Mouse (Mus musculus) thymus, adult 2 months (tissue): Measurements from ENCODE around the gene Tmem259. TPM values are rescaled to one million over a fixed set of nuclear protein-coding genes. Genes with fewer than 3 reads are reported as not detected.
"Not testable (repeated sequence)": the region's sequence is repeated elsewhere in the genome, so short reads cannot be mapped to it uniquely, and the experiment has no call there.

Source experiments
- DNase-seq: peaks from one replicate; pipeline ENCODE4 v3.0.0; 2021
- H3K27ac ChIP-seq: fragments of 200-500 bp; 2 replicates; pipeline ENCODE4 v1.5.1; 2012; ENCODE audit warnings: low read length, control low read depth; ENCODE audit not compliant: control insufficient read depth, insufficient read depth
- H3K27me3 ChIP-seq: fragments of 200-500 bp; 2 replicates; pipeline ENCODE4 v1.6.1; 2012; ENCODE audit warnings: mild to moderate bottlenecking, low read length, moderate library complexity, mixed read lengths; ENCODE audit not compliant: control insufficient read depth, insufficient read depth
- H3K36me3 ChIP-seq: fragments of 200-500 bp; 2 replicates; pipeline ENCODE4 v1.6.1; 2012; ENCODE audit warnings: mild to moderate bottlenecking, low read length, moderate library complexity; ENCODE audit not compliant: control insufficient read depth, insufficient read depth
- H3K4me1 ChIP-seq: fragments of 200-500 bp; replicated peaks from 2 replicates; pipeline ENCODE4 v1.6.1; 2012; ENCODE audit warnings: low read length; ENCODE audit not compliant: control insufficient read depth, insufficient read depth
- H3K4me3 ChIP-seq: fragments of 200-500 bp; 2 replicates; pipeline ENCODE4 v1.5.1; 2012; ENCODE audit warnings: mild to moderate bottlenecking, low read length, control low read depth, moderate library complexity; ENCODE audit not compliant: control insufficient read depth, insufficient read depth
- CTCF ChIP-seq: fragments of 200-500 bp; IDR thresholded peaks from 2 replicates; pipeline ENCODE4 v1.5.1; 2012; ENCODE audit warnings: mild to moderate bottlenecking, control low read depth, low read length, moderate library complexity, borderline replicate concordance; ENCODE audit not compliant: control insufficient read depth, poor library complexity, insufficient read depth; ENCODE audit errors: extremely low read depth
- POLR2A ChIP-seq: fragments of 200-500 bp; IDR thresholded peaks from 2 replicates; pipeline ENCODE4 v1.6.1; 2012; ENCODE audit warnings: mild to moderate bottlenecking, low read length, control low read depth, moderate library complexity; ENCODE audit not compliant: control insufficient read depth, poor library complexity, insufficient read depth; ENCODE audit errors: extremely low read depth
- WGBS: fragments of 180-500 bp; shearing (Covaris S2); methylation state at CpG from one replicate; pipeline ENCODE4 v1.1.7; 2018; 5-methylcytosine and 5-hydroxymethylcytosine counted together
- polyA plus RNA-seq: library from polyadenylated mRNA; depleted of rRNA; stranded (reverse); fragments of >200 nt; gene quantifications from 2 replicates; pipeline ENCODE4 v1.2.3, GENCODE M21; 2012

The Tmem259 gene
- polyA plus RNA-seq, 1 experiment = 566 TPM

DNA sequence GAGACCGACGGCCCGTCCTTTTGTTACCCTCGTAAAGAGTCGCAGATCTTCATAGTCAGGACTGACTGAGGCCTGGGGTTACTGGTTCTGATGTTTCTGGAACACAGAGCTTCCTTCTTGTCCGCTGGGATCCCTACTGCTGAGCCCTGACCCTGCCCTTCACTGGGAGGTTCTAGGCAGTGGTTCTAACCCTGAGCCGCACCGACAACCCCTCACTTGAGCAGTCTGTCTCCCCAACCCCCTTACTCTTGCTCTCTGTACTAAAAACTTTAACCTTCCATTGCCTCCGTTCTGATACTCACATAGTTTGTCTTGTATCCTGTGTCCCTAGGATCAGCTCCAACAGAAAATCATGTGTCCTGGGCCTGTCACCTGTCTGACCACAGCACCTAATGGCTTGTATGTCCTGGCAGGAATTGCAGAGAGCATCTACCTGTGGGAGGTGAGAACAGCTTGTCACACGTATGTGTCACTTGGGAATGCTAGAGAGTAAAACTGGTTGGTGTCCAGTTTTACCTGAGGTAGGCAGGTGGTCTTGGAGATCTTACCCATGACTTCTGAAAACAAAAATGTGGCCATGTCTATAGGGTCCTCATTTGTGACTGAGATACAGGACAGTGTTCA lies 23.3 kb downstream of the Tmem259 start:
- H3K36me3 ChIP-seq = no peaks in the 10 kb centered on the region; the same call in 1 of the 2 replicates
- H3K27ac ChIP-seq = no peak overlapping the region
- no peak for DNase-seq
- peak overlapping the region; percentile 74 for H3K4me3 ChIP-seq
- whole genome bisulfite sequencing = 13% methylated on average over 10 of the region's 10 CpGs
- no peaks in the 10 kb centered on the region for H3K27me3 ChIP-seq
- TF ChIP-seq CTCF (no peak), POLR2A (no peak)
- H3K4me1 ChIP-seq = peaks cover 8% of the 10 kb centered on the region

DNA sequence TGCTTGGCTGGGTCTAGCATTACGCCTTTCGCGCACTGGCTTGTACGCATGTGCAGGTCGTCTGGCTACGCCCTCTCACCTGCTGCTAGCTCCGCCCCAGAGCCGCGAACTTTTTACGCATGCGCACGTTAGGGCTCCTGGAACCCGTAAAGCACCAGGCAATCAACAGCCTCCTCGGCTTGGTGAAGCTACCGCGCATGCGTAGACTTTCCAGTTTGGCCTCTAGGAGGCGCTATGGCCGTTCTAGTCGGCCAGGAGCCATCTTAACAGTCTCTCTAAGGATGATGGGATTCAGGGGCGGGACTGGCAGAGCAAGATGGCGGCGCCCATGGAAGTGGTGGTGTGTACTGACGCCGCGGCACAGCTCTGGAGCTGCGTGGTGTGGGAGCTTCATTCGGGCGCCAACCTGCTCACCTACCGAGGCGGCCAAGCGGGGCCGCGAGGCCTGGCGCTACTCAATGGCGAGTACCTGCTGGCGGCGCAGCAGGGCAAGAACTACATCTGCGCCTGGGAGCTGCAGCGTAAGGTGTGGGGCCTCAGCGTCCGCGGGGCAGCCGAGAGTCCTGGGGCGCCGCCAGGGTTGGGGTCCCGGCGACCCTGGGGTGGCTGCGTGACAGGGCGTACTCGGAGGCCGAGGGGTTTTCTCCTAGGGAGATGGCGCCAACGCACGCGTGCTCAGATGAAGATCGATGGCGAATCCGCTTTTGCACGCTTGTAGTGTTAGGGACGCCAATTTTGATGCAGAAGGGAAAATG lies 24.1 kb downstream of the Tmem259 start, which contains the start of gene Wdr18:
Gene Wdr18, plus strand, starts transcription at position 306 of the 755 bp plus-strand sequence.
- H3K36me3 ChIP-seq = no peaks in the 10 kb centered on the region; the same call in 1 of the 2 replicates
- no peaks in the 10 kb centered on the region for H3K27me3 ChIP-seq
- peak within 1 kb of the TSS; percentile 74 for H3K4me3 ChIP-seq
- peak; percentile 99 for DNase-seq
- H3K27ac ChIP-seq = no peak within 1 kb of the TSS
- H3K4me1 ChIP-seq = peaks cover 8% of the 10 kb centered on the region
- WGBS = under 1% methylated on average over 61 of the region's 61 CpGs
- TF ChIP-seq CTCF (peak; percentile 95), POLR2A (peak; percentile 58)

DNA sequence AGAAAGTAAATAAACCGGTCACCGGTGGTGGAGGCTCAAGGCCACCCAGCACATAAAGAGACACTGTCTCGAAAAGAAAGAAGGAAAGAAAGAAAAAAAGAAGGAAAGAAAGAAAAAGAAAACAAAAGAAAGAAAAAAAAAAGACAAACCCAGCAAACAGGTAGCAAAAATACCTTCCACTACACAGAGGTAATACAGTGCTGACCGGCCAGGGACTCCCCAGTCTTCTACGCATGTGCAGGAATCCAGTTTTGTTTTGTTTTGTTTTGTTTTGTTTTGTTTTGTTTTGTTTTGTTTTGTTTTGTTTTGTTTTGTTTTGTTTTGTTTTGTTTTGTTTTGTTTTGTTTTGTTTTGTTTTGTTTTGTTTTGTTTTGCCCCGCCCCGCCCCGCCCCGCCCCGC lies 24.7 kb downstream of the Tmem259 start:
- peak; percentile 35 for DNase-seq
- H3K36me3 ChIP-seq, H3K27me3 ChIP-seq, H3K4me3 ChIP-seq, H3K4me1 ChIP-seq, H3K27ac ChIP-seq: not testable (repeated sequence)
- 23% methylated on average over 10 of the region's 10 CpGs for WGBS

DNA sequence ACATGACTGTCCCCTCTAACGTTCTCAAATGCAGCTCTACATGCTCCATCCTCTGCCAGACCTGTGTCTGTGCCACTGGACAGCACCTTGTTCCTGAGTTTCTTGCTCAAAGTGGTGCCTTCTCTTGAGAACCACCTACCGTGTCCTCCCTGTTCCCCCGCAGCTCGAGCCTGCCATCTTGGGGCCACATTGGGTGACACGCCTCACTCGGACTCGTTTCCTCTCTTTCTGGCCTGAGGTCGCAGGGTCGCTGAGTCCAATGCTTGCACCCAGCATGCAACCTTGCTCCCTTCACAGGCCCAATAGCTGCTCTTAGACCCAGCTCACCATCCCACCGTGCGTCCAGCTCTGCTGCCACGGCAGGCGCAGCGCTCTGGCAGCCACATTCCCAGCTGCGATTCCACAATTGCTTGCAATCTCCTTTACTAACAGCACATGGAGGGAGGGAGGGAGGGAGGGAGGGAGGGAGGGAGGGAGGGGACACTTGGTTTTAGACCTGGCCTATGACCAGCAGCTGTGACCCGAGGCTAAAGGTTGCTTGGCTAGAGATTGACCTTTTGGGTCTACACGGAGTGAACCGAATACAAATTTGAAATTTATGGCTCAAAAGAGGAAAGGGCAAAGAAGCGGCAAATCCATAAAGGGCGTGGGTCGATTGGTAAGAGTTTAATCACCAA lies 25.9 kb downstream of the Tmem259 start:
- H3K4me1 ChIP-seq = peaks cover 8% of the 10 kb centered on the region
- H3K4me3 ChIP-seq = no peak overlapping the region
- 27% methylated on average over 21 of the region's 21 CpGs for WGBS
- no peak overlapping the region for H3K27ac ChIP-seq
- TF ChIP-seq POLR2A (no peak), CTCF (peak; percentile 91)
- no peaks in the 10 kb centered on the region for H3K27me3 ChIP-seq
- no peaks in the 10 kb centered on the region for H3K36me3 ChIP-seq
- peak; percentile 87 for DNase-seq

DNA sequence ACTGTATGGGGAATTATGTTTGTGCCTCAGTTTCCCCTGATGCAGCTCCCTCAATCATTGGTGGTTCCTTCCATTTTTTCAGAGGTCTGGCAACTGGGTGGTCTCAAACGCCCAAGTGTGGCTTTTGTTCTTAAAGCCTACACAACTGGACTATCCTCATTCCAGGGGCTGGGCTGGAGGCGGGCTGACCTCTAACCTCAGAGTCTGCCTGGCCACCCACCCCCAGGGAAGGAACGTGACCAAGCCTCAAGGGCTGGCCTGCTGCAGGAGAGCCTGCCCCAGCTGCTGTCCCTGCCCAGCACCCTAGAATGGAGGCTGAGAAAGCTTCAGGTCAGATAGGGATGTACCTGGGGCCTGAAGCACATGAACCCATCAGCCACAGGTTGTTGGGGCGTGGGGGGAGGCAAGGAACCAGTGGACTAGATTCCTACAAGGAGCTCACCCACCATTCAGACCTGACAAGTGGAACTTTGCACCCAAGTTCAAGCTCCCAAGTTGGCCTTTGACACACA lies 27.4 kb downstream of the Tmem259 start:
- TF ChIP-seq POLR2A = no peak
- TF ChIP-seq CTCF = no peak
- H3K4me3 ChIP-seq = no peak overlapping the region
- DNase-seq = no peak

DNA sequence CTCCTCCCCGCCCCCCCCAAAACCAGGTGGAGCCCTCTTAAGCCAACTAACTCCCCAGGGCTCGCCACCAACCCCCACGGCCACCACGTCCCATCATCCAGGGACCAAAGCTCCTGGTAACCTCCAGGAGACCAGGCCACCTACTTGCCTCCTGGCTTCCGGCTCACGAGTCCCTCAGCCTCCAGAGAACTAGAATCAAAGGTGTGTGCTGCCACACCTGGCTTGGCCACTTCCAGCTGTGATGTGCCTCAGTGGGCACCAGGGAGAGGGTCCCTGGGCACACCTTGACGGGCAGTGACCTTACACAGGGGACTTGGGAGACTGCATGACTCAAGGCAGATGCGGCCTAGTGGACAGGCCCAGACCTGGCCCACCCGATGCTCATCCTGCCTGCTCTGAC lies 28.4 kb downstream of the Tmem259 start:
- H3K36me3 ChIP-seq = no peaks in the 10 kb centered on the region
- H3K27me3 ChIP-seq = no peaks in the 10 kb centered on the region
- no peak overlapping the region for H3K27ac ChIP-seq
- WGBS = 93% methylated on average over 9 of the region's 9 CpGs
- H3K4me3 ChIP-seq = no peak overlapping the region
- no peak for TF ChIP-seq CTCF
- TF ChIP-seq POLR2A = no peak
- no peak for DNase-seq
- peaks cover 7% of the 10 kb centered on the region for H3K4me1 ChIP-seq

More for the DNA sequence above, 27.4 kb downstream of the Tmem259 start:
- no peaks in the 10 kb centered on the region for H3K27me3 ChIP-seq
- H3K36me3 ChIP-seq = no peaks in the 10 kb centered on the region
- no peak overlapping the region for H3K27ac ChIP-seq
- 83% methylated on average over 4 of the region's 4 CpGs for WGBS
- H3K4me1 ChIP-seq = peaks cover 8% of the 10 kb centered on the region
